Mouse (Mus musculus) kidney, adult 2 months (tissue): ENCODE measurements around the gene Itgad.

Source experiments
- CTCF ChIP-seq: fragments of 200-500 bp; conservative IDR thresholded peaks from 2 replicates; pipeline ENCODE4 v1.5.1; 2011; ENCODE audit warnings: low read depth, mild to moderate bottlenecking, control low read depth, low read length, moderate library complexity, mixed read lengths; ENCODE audit not compliant: insufficient read depth, insufficient read length
- POLR2A ChIP-seq: fragments of 200-500 bp; IDR thresholded peaks from one replicate; pipeline ENCODE4 v1.6.1; 2011; ENCODE audit warnings: low read depth, low read length, control low read depth

GRCm38 (mm10) chr7:128206152-128206551 lies 52.0 kb downstream of the Itgad start, which contains the start of gene Cox6a2:
- TF ChIP-seq POLR2A (no peak), CTCF (no peak)
